Mouse (Mus musculus) ES-Bruce4 (cell line): ENCODE results near the gene Gm49392.

Source experiments
- CTCF ChIP-seq: IDR thresholded peaks from one replicate; pipeline ENCODE4 v1.8.1; 2011; ENCODE audit warnings: low read depth, low read length
- EP300 ChIP-seq: IDR thresholded peaks from 2 replicates; pipeline ENCODE4 v1.6.1; 2011; ENCODE audit warnings: low read depth, low read length; ENCODE audit not compliant: insufficient read depth
- POLR2A ChIP-seq: IDR thresholded peaks from one replicate; pipeline ENCODE4 v1.8.1; 2011; ENCODE audit warnings: low read length; ENCODE audit not compliant: insufficient read depth

GRCm38 (mm10) chr13:60936500-60936901 is 39.8 kb upstream of the Gm49392 start, which contains the start of the genes Gm49391 and Ctla2a:
- no peak for TF ChIP-seq POLR2A
- TF ChIP-seq EP300 = no peak
- no peak for TF ChIP-seq CTCF
